25 mouse cellular contexts compared by ENCODE assay signal in genomic region chr1:83844827-83845379, GRCm38 (mm10).
DNase-seq lines count a peak whose midpoint lies in the region; ATAC-seq and TF ChIP-seq lines count a peak whose summit lies in the region.
"Had no signal": no experiment of that assay in that cellular context is flagged by ENCODE, and none has a peak within 500 bp of the region (broad histone marks: within the 10 kb centered on the region; RNA-seq: fewer than 3 reads in every experiment).

No protein-coding gene starts in this region.

- peak; percentile 71 for DNase-seq in midbrain, postnatal 0 days (ENCODE audit: low spot score)
- DNase-seq in midbrain, embryonic 10.5 days (ENCODE audit: low spot score): no peak
- DNase-seq in brain, adult 2 months (ENCODE audit: low read depth, low spot score): peak; percentile 45
- DNase-seq in cerebellum, postnatal 14 days: peak; percentile 19 to 22
- no peak for DNase-seq in frontal cortex, adult 2 months (ENCODE audit: extremely low spot score in 1 of 2, low spot score in 1 of 2)
- DNase-seq in kidney, adult 2 months: no peak
- DNase-seq: B cell, adult 2 months; heart, postnatal 14 days; kidney, postnatal 36 days; layer of hippocampus, adult 9-11 months; liver, embryonic 13.5 days; lung, embryonic 14.5 days; lung, postnatal 4 days; right cerebral cortex, postnatal 14 days; spleen, adult 18-20 months; thymus, adult 18-20 months; thymus, postnatal 4 days had no signal

- no peak overlapping the region for H3K4me3 ChIP-seq in midbrain, postnatal 0 days (ENCODE audit: low read depth, low read length)
- H3K4me3 ChIP-seq in midbrain, embryonic 10.5 days: no peak overlapping the region
- no peak overlapping the region for H3K4me3 ChIP-seq in neural tube, embryonic 14.5 days (ENCODE audit: low read depth, low read length)
- H3K4me3 ChIP-seq in kidney, adult 2 months (ENCODE audit: insufficient read depth, low read depth, low read length): no peak overlapping the region
- no peak overlapping the region for H3K4me3 ChIP-seq in forebrain, embryonic 13.5 days
- H3K4me3 ChIP-seq: embryonic facial prominence, embryonic 12.5 days; erythroblast, embryonic 14.5 days; forebrain, embryonic 15.5 days; left cerebral cortex, adult 2 months; limb, embryonic 12.5 days; liver, embryonic 13.5 days had no signal

- H3K36me3 ChIP-seq in midbrain, postnatal 0 days (ENCODE audit: insufficient read depth, low read length): no peaks in the 10 kb centered on the region
- H3K36me3 ChIP-seq in midbrain, embryonic 10.5 days: no peaks in the 10 kb centered on the region
- H3K36me3 ChIP-seq in neural tube, embryonic 14.5 days (ENCODE audit: control insufficient read depth, insufficient read depth, low read length): no peaks in the 10 kb centered on the region
- H3K36me3 ChIP-seq in kidney, adult 2 months (ENCODE audit: control insufficient read depth, insufficient read depth, low read length): no peaks in the 10 kb centered on the region
- H3K36me3 ChIP-seq in forebrain, embryonic 13.5 days (ENCODE audit: poor library complexity, severe bottlenecking): no peaks in the 10 kb centered on the region
- H3K36me3 ChIP-seq: embryonic facial prominence, embryonic 12.5 days; forebrain, embryonic 15.5 days; limb, embryonic 12.5 days; liver, embryonic 13.5 days had no signal

- no peak overlapping the region for H3K9ac ChIP-seq in midbrain, postnatal 0 days (replicated peaks; ENCODE audit: low read length, poor library complexity, severe bottlenecking)
- H3K9ac ChIP-seq in neural tube, embryonic 14.5 days (replicated peaks; ENCODE audit: low read depth, low read length): no peak overlapping the region
- no peak overlapping the region for H3K9ac ChIP-seq in forebrain, embryonic 13.5 days
- H3K9ac ChIP-seq: embryonic facial prominence, embryonic 12.5 days; forebrain, embryonic 15.5 days; limb, embryonic 12.5 days; liver, embryonic 13.5 days; lung, embryonic 14.5 days had no signal

- no peak overlapping the region for H3K4me2 ChIP-seq in midbrain, postnatal 0 days (ENCODE audit: low read depth, low read length, poor library complexity, severe bottlenecking)
- H3K4me2 ChIP-seq in neural tube, embryonic 14.5 days (ENCODE audit: low read depth, low read length): no peak overlapping the region
- no peak overlapping the region for H3K4me2 ChIP-seq in forebrain, embryonic 13.5 days
- H3K4me2 ChIP-seq: embryonic facial prominence, embryonic 12.5 days; forebrain, embryonic 15.5 days; heart, embryonic 11.5 days; limb, embryonic 12.5 days; liver, embryonic 13.5 days; lung, embryonic 14.5 days had no signal

- H3K9me3 ChIP-seq in midbrain, postnatal 0 days (ENCODE audit: low read length): no peaks in the 10 kb centered on the region
- no peaks in the 10 kb centered on the region for H3K9me3 ChIP-seq in midbrain, embryonic 10.5 days (replicated peaks)
- no peaks in the 10 kb centered on the region for H3K9me3 ChIP-seq in neural tube, embryonic 14.5 days (ENCODE audit: control insufficient read depth, low read length)
- no peaks in the 10 kb centered on the region for H3K9me3 ChIP-seq in forebrain, embryonic 13.5 days (replicated peaks)
- H3K9me3 ChIP-seq: embryonic facial prominence, embryonic 12.5 days; forebrain, embryonic 15.5 days; limb, embryonic 12.5 days; liver, embryonic 13.5 days had no signal

- no peak for TF ChIP-seq CTCF in midbrain, postnatal 0 days (IDR thresholded peaks at IDR 0.05)
- no peak for TF ChIP-seq CTCF in kidney, adult 2 months (conservative IDR thresholded peaks at IDR 0.05; ENCODE audit: insufficient read depth, insufficient read length, low read depth, low read length)

- WGBS in midbrain, postnatal 0 days: 58% methylated on average over 4 of the region's 4 CpGs
- 71% methylated on average over 4 of the region's 4 CpGs for WGBS in midbrain, embryonic 10.5 days
- 25% methylated on average over 4 of the region's 4 CpGs for whole genome bisulfite sequencing in neural tube, embryonic 14.5 days
- WGBS in kidney, adult 2 months: 63% methylated on average over 4 of the region's 4 CpGs
- WGBS in forebrain, embryonic 13.5 days: 66% methylated on average over 4 of the region's 4 CpGs

- no peak for ATAC-seq in midbrain, postnatal 0 days (ENCODE audit: low FRiP score)
- ATAC-seq in neural tube, embryonic 14.5 days (ENCODE audit: low read depth): peak; percentile 81; the same call in 1 of the 2 replicates
- no peak for ATAC-seq in forebrain, embryonic 13.5 days
- ATAC-seq: forebrain, embryonic 15.5 days had no signal

- no peaks in the 10 kb centered on the region for H3K4me1 ChIP-seq in midbrain, postnatal 0 days (ENCODE audit: insufficient read depth, low read length)
- H3K4me1 ChIP-seq in midbrain, embryonic 10.5 days: no peaks in the 10 kb centered on the region
- H3K4me1 ChIP-seq in neural tube, embryonic 14.5 days (ENCODE audit: control insufficient read depth, insufficient read depth, low read length): no peaks in the 10 kb centered on the region
- no peaks in the 10 kb centered on the region for H3K4me1 ChIP-seq in kidney, adult 2 months (ENCODE audit: control insufficient read depth, insufficient read depth, low read length)
- H3K4me1 ChIP-seq in forebrain, embryonic 13.5 days: no peaks in the 10 kb centered on the region
- H3K4me1 ChIP-seq: embryonic facial prominence, embryonic 12.5 days; forebrain, embryonic 15.5 days; limb, embryonic 12.5 days; liver, embryonic 13.5 days had no signal

- no peak for TF ChIP-seq POLR2A in kidney, adult 2 months (IDR thresholded peaks at IDR 0.05; ENCODE audit: low read depth, low read length)

- H3K27me3 ChIP-seq in midbrain, postnatal 0 days (ENCODE audit: insufficient read depth, low read length): no peaks in the 10 kb centered on the region
- H3K27me3 ChIP-seq in midbrain, embryonic 10.5 days (ENCODE audit: low read depth, poor library complexity, severe bottlenecking): no peaks in the 10 kb centered on the region
- no peaks in the 10 kb centered on the region for H3K27me3 ChIP-seq in neural tube, embryonic 14.5 days (ENCODE audit: control insufficient read depth, insufficient read depth, low read length)
- no peaks in the 10 kb centered on the region for H3K27me3 ChIP-seq in kidney, adult 2 months (replicated peaks; ENCODE audit: control insufficient read depth, insufficient read depth, low read length)
- H3K27me3 ChIP-seq in forebrain, embryonic 13.5 days: no peaks in the 10 kb centered on the region
- H3K27me3 ChIP-seq: embryonic facial prominence, embryonic 12.5 days; forebrain, embryonic 15.5 days; limb, embryonic 12.5 days; liver, embryonic 13.5 days had no signal

- no peak overlapping the region for H3K27ac ChIP-seq in midbrain, postnatal 0 days (ENCODE audit: low read depth, low read length)
- no peak overlapping the region for H3K27ac ChIP-seq in midbrain, embryonic 10.5 days (replicated peaks)
- no peak overlapping the region for H3K27ac ChIP-seq in neural tube, embryonic 14.5 days (ENCODE audit: low read depth, low read length)
- no peak overlapping the region for H3K27ac ChIP-seq in kidney, adult 2 months (ENCODE audit: insufficient read depth, low read depth, low read length)
- no peak overlapping the region for H3K27ac ChIP-seq in forebrain, embryonic 13.5 days
- H3K27ac ChIP-seq: embryonic facial prominence, embryonic 12.5 days; forebrain, embryonic 15.5 days; left cerebral cortex, adult 2 months; limb, embryonic 12.5 days; liver, embryonic 13.5 days had no signal

Comparison
In these comparisons a context has a peak if more than half of its experiments do, and no peak if none do; other contexts are left out.
1. DNase-seq: peak in midbrain, postnatal 0 days (single experiment), brain, adult 2 months (single experiment) and cerebellum, postnatal 14 days (2 of 2); none in midbrain, embryonic 10.5 days (single experiment), frontal cortex, adult 2 months (0 of 2) and kidney, adult 2 months (single experiment).